Mouse (Mus musculus) testis, adult 2 months (tissue): ENCODE results near the gene Noa1. TPM values are rescaled to one million over a fixed set of nuclear protein-coding genes. Genes with fewer than 3 reads are reported as not detected.

Experiments used
- H3K27ac ChIP-seq: fragments of 200-500 bp; 2 replicates; pipeline ENCODE4 v1.5.1; 2012; ENCODE audit warnings: low read depth, low read length; ENCODE audit not compliant: control insufficient read depth, insufficient read depth
- H3K27me3 ChIP-seq: fragments of 200-500 bp; 2 replicates; pipeline ENCODE4 v1.6.1; 2012; ENCODE audit warnings: mild to moderate bottlenecking, low read length, moderate library complexity; ENCODE audit not compliant: control insufficient read depth, insufficient read depth
- H3K36me3 ChIP-seq: fragments of 200-500 bp; 2 replicates; pipeline ENCODE4 v1.6.1; 2012; ENCODE audit warnings: mild to moderate bottlenecking, low read length; ENCODE audit not compliant: control insufficient read depth, insufficient read depth
- H3K4me1 ChIP-seq: fragments of 200-500 bp; 2 replicates; pipeline ENCODE4 v1.6.1; 2012; ENCODE audit warnings: low read length; ENCODE audit not compliant: control insufficient read depth, insufficient read depth
- H3K4me3 ChIP-seq: fragments of 200-500 bp; 2 replicates; pipeline ENCODE4 v1.5.1; 2012; ENCODE audit warnings: low read depth, mild to moderate bottlenecking, low read length, moderate library complexity, mixed read lengths; ENCODE audit not compliant: control insufficient read depth
- CTCF ChIP-seq: fragments of 200-500 bp; IDR thresholded peaks from 2 replicates; pipeline ENCODE4 v1.5.1; 2012; ENCODE audit warnings: low read depth, mild to moderate bottlenecking, inconsistent platforms, low read length, moderate library complexity; ENCODE audit not compliant: control insufficient read depth, insufficient read depth, insufficient replicate concordance
- POLR2A ChIP-seq: fragments of 200-500 bp; IDR thresholded peaks from 2 replicates; pipeline ENCODE4 v1.6.1; 2012; ENCODE audit warnings: low read depth, mild to moderate bottlenecking, inconsistent platforms, low read length, moderate library complexity; ENCODE audit not compliant: control insufficient read depth
- polyA plus RNA-seq: library from polyadenylated mRNA; depleted of rRNA; stranded (reverse); fragments of >200 nt; gene quantifications from 2 replicates; pipeline ENCODE4 v1.2.3, GENCODE M21; 2012; rRNA removed

Noa1 gene
- polyA plus RNA-seq, result 4.8 and 5.1 TPM in 2 replicates

DNA sequence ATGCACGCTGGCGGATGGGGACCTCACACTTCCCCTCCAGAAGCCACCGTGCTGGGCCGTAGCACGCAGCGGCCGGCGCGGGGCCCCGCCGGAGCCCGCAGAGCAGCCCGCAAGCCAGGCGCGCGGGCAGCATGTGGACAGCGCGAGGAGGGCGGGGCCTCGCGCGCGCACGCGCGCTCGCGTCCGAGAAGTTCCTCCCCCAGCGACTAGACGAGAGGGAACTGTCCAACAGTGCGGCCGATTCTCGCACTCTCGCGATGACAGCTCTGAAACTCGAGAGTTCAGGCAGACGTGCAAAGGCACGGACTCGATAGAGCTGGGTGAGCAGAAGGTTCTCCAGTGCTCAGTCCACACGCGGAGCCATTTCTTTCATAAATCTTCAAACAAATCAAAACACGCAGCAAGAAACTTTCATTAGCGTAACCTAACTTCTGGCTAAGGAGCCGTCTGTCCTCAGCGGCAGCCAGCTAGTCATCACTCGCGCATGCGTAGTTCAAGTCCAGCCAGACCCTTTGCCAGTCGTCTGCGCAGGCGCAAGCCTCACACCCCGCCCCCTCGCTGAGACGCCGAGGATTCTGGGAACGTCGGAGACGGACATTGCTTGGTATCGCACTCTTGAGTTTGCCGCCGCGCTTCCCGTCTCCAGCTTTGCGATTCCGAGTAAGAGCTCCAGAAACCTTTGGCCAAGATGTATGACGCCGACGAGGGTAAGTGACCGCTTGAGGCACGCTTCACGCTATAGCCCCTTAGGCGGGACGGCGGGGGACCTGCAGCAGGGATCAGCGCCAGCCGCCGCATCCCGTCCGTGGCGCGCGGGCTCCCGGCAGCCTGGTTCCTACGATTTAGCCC is at the start of gene Noa1, which contains the start of gene Polr2b:
Gene Noa1 (minus strand): TSS at position 161 of the 849 bp plus-strand sequence.
Gene Polr2b (plus strand): TSS at position 224 of the 849 bp plus-strand sequence.
- peak; percentile 71 for TF ChIP-seq POLR2A
- TF ChIP-seq CTCF, result no peak
- H3K27me3 ChIP-seq, result no peaks in the 10 kb centered on the region
- H3K4me3 ChIP-seq, result peak within 1 kb of the TSS; percentile 98
- H3K27ac ChIP-seq, result peak within 1 kb of the TSS; percentile 96
- H3K4me1 ChIP-seq, result peaks cover 5% of the 10 kb centered on the region
- peaks cover 1% of the 10 kb centered on the region; the same call in 1 of the 2 replicates for H3K36me3 ChIP-seq

DNA sequence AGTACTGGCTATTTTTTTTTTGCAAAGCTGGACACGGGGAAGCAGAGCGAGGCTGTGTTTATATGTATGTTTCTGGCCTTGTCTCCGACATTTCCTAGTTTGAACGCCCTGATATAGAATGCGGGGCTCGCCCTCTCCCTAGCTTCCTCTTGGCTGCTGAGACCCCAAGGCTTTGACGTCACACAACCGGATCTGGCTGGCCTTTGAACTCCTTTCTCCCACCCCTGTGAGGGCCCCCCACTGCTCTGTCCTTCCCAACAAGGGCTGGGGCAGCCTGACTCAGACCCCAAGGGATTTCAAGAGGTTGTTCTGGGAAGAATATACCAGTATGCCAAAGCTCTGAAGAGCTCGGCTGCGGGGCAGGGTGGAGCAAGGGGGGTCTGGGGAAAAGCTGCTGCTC is 48.5 kb upstream of the Noa1 start:
- no peak for TF ChIP-seq CTCF
- no peak for TF ChIP-seq POLR2A
- H3K36me3 ChIP-seq, result no peaks in the 10 kb centered on the region
- peaks cover 16% of the 10 kb centered on the region for H3K4me1 ChIP-seq
- H3K4me3 ChIP-seq, result no peak overlapping the region; the same call in 1 of the 2 replicates
- H3K27me3 ChIP-seq, result no peaks in the 10 kb centered on the region
- peak overlapping the region; percentile 4; the same call in 1 of the 2 replicates for H3K27ac ChIP-seq

DNA sequence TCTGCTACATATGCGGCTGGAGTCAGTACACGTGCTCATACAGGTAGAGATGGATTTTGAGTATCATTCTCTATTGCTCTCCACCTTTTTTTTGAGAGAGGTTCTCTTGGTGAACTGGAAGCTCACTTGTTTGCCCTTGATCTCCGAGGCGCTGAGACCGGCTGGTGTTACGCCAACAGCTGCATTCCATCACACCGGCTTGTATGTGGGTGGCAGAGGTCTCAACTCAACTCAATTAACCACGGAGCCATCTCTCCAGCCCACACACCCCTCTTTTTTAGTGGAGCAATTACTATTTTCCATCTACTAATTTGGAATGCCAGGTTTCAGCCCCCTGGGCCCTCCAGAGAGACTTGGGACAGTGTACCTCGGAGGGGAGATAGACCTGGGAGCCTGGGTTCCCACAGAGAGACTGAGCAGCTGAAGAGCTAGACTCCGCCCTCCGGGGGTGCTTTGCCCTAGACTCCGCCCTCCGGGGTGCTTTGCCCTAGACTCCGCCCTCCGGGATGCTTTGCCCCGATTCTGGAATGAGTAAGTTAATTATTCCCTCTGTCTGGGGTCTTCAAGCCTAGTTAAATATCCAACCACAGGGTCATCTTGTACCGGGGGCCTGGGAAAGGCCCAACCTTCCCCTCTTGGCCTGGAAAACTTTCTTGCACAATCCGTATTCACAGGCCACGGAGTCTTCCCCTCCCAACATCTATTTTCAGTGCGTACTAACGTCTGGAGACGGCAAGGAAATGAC is 47.7 kb upstream of the Noa1 start:
- Histone ChIP-seq H3K27ac (peak overlapping the region; percentile 68), H3K4me1 (peaks cover 16% of the 10 kb centered on the region)

DNA sequence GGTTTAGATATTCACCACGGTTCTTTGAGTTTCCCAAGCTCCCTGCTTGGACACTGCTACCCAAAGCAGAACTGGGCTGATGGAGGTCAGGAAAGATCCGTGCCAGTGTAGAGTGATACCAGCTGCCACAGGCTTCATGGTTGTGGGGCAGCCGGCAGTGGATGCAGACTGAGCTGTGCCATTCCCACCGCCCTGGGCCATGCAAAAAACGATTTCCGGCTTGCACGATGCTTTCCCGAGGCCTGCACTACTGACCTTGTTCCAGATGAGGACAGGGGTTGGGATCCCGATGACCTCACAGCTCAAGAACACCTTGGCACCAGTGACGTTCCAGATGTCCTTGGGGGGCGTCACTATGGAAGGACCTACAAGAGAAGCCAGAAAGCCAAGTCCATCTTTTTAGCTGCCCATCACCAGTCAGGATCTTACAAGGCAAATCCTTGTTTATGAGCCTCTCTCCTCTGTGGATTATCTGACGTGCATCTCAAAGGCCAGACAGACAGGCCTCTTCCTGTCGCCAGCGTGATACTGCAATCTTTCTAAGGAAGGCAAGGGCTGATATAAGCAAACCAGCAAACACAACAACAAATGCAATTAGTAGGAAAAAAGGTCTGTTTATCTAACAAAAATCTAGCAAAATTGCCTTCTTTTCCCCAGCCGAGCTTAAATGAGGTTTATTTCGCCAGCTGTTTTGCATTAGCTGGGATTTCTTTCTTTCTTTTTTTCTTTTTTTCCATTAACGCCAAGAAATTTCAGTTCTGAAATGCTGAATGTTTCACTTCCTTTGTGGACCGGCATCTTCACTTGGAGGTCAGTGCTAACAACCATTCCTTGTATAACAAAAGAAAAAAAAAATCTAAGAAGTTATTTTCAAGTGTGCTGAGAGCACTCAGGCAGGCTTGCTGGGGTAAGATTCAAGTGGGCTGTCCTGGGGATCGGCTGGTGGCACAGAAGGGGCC is 45.7 kb upstream of the Noa1 start:
- peaks cover 16% of the 10 kb centered on the region for H3K4me1 ChIP-seq
- TF ChIP-seq POLR2A, result no peak
- no peak for TF ChIP-seq CTCF
- no peaks in the 10 kb centered on the region for H3K27me3 ChIP-seq
- no peaks in the 10 kb centered on the region for H3K36me3 ChIP-seq
- H3K27ac ChIP-seq, result no peak overlapping the region
- no peak overlapping the region for H3K4me3 ChIP-seq

More for the DNA sequence above, 47.7 kb upstream of the Noa1 start:
- Histone ChIP-seq H3K27me3 (no peaks in the 10 kb centered on the region), H3K4me3 (peak overlapping the region; percentile 22; the same call in 1 of the 2 replicates), H3K36me3 (no peaks in the 10 kb centered on the region)
- TF ChIP-seq POLR2A (no peak), CTCF (no peak)

DNA sequence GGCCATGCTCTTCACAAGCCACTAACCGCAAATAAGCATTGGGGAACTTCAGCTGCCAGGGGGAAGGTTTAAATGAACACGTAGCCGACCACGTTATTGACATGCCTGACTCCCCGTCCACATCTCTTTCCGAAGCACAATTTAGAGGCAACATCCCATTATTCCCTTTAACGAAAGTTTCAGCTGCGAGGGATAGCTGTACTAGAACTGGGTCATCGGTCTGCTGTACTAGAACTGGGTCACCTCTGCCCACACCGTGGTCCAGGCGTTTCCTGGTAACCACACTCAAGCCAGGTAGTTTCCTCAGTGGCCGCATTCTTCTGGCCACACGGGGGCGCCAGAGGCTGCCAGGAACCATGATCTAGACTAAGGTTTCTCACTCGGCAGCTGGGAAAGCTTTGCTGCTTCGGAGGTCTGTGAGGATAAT is 44.5 kb upstream of the Noa1 start:
- TF ChIP-seq POLR2A (no peak), CTCF (peak; percentile 97)
- no peak overlapping the region for H3K27ac ChIP-seq
- H3K27me3 ChIP-seq, result no peaks in the 10 kb centered on the region
- H3K4me1 ChIP-seq, result peaks cover 16% of the 10 kb centered on the region
- peak overlapping the region; percentile 73 for H3K4me3 ChIP-seq
- no peaks in the 10 kb centered on the region for H3K36me3 ChIP-seq

DNA sequence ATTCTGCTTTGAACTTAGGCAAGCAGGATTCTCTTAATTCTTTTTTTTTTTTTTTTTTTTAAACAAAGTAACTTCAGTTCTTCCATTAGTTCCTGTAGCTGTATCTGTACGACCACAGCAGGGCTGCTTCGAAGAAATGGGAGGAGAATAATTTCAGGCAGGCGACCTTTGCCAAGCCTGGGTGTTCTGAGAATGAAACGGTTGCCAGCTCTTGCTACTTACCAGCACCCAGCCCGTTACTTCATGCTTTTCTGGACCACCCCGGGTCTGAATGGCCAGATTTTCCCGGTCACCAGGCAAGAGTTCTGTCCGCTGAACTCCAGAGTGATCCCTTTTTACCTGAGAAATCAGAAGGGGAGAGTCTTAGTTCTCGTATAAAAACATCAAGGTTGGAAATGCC is 41.8 kb upstream of the Noa1 start:
- no peak overlapping the region for H3K27ac ChIP-seq
- H3K36me3 ChIP-seq, result no peaks in the 10 kb centered on the region; the same call in 1 of the 2 replicates
- H3K27me3 ChIP-seq, result no peaks in the 10 kb centered on the region
- TF ChIP-seq POLR2A (no peak), CTCF (no peak)
- H3K4me1 ChIP-seq, result peaks cover 7% of the 10 kb centered on the region
- H3K4me3 ChIP-seq, result no peak overlapping the region
